Mouse (Mus musculus) liver, adult 2 months (tissue): ENCODE results near the gene Fdx1l.

ENCODE experiments used
- CTCF ChIP-seq: fragments of 200-500 bp; IDR thresholded peaks from 2 replicates; pipeline ENCODE4 v1.5.1; 2011; ENCODE audit warnings: low read depth, low read length, control low read depth
- POLR2A ChIP-seq: fragments of 200-500 bp; IDR thresholded peaks from 2 replicates; pipeline ENCODE4 v1.6.1; 2011; ENCODE audit warnings: low read length, control low read depth; ENCODE audit not compliant: insufficient read depth; ENCODE audit errors: extremely low read depth

DNA sequence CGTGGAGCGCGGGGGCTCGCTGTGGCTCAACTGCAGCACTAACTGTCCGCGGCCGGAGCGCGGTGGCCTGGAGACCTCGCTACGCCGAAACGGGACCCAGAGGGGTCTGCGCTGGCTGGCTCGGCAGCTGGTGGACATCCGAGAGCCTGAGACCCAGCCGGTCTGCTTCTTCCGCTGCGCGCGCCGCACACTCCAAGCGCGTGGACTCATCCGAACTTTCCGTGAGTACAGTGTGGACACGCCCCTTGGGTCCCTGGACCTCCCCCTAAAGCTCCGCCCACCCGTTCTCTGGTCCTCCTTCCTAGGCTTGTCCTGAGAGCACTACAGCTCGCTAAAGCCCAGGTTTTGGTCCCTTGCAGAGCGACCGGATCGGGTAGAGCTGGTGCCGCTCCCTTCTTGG is 40.3 kb downstream of the Fdx1l start:
- no peak for TF ChIP-seq CTCF
- no peak for TF ChIP-seq POLR2A
